Mouse (Mus musculus): ENCODE results near the gene Dot1l. TPM values are rescaled to one million over a fixed set of nuclear protein-coding genes. Genes with fewer than 3 reads are reported as not detected.

Dot1l gene
- total and polyA plus RNA-seq, 3 experiments: 8.7 to 118 (median 105) TPM

- ATAC-seq (ENCODE audit: extremely low read depth, insufficient number of reproducible peaks, low FRiP score, poor library complexity, severe bottlenecking) (peak; percentile 15; the same call in 1 of the 2 replicates), DNase-seq (ENCODE audit: low spot score) (peak; percentile 56)
- TF ChIP-seq TAL1 (conservative IDR thresholded peaks at IDR 0.05; ENCODE audit: low read depth, low read length) (no peak), GATA2 (IDR thresholded peaks at IDR 0.05; ENCODE audit: borderline replicate concordance, low read depth, low read length) (no peak), POLR2AphosphoS5 (IDR thresholded peaks at IDR 0.05; ENCODE audit: insufficient replicate concordance, low read depth, low read length) (no peak), CTCF (IDR thresholded peaks at IDR 0.05; ENCODE audit: low read depth, low read length) (no peak), GATA1 (IDR thresholded peaks at IDR 0.05; ENCODE audit: borderline replicate concordance, low read length) (no peak)
- Histone ChIP-seq H3K9me3 (replicated peaks) (no peaks in the 10 kb centered on the region), H3K27me3 (ENCODE audit: insufficient read depth, low read length) (no peaks in the 10 kb centered on the region), H3K4me3 (ENCODE audit: low read depth, low read length) (no peak overlapping the region), H3K36me3 (replicated peaks) (peaks cover 96% of the 10 kb centered on the region), H3K4me1 (ENCODE audit: insufficient read depth, low read depth, low read length) (peaks cover 65% of the 10 kb centered on the region)
Observed at GRCm38 (mm10) chr10:80763502-80763901, 8.5 kb downstream of the Dot1l start.

DNA sequence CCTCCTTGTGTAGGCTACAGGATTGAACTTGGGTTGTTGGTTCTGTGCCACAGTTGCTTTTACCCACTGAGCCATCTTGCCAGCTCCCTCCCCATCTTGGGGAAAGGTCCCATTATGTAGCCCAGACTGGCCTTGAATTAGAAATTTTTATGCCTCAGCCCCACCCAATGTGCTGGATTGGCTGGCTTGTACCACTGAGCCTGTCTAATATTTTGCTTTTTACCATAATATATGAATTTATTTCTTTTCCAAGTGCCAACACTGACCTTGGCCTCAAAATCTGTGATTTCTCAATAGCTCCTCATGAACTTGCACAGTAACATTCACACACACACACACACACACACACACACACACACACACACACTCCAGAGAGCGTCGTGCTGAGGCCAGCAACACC is 10.7 kb downstream of the Dot1l start:
- no peaks in the 10 kb centered on the region for H3K9me3 ChIP-seq (replicated peaks)
- peaks cover 94% of the 10 kb centered on the region for H3K36me3 ChIP-seq (replicated peaks)
- DNase-seq (ENCODE audit: low spot score) (no peak), ATAC-seq (ENCODE audit: extremely low read depth, insufficient number of reproducible peaks, low FRiP score, poor library complexity, severe bottlenecking) (no peak)
- H3K27me3 ChIP-seq (ENCODE audit: insufficient read depth, low read length): no peaks in the 10 kb centered on the region
- no peak overlapping the region for H3K4me3 ChIP-seq (ENCODE audit: low read depth, low read length)
- TF ChIP-seq POLR2AphosphoS5 (IDR thresholded peaks at IDR 0.05; ENCODE audit: insufficient replicate concordance, low read depth, low read length): no peak
- TF ChIP-seq TAL1 (conservative IDR thresholded peaks at IDR 0.05; ENCODE audit: low read depth, low read length): no peak
- no peak for TF ChIP-seq GATA1 (IDR thresholded peaks at IDR 0.05; ENCODE audit: borderline replicate concordance, low read length)
- no peak for TF ChIP-seq CTCF (IDR thresholded peaks at IDR 0.05; ENCODE audit: low read depth, low read length)
- no peak for TF ChIP-seq GATA2 (IDR thresholded peaks at IDR 0.05; ENCODE audit: borderline replicate concordance, low read depth, low read length)
- H3K4me1 ChIP-seq (ENCODE audit: insufficient read depth, low read depth, low read length): peaks cover 52% of the 10 kb centered on the region

- no peak overlapping the region for H3K4me3 ChIP-seq (ENCODE audit: low read depth, low read length)
- peaks cover 47% of the 10 kb centered on the region for H3K4me1 ChIP-seq (ENCODE audit: insufficient read depth, low read depth, low read length)
- ATAC-seq (ENCODE audit: extremely low read depth, insufficient number of reproducible peaks, low FRiP score, poor library complexity, severe bottlenecking) (no peak), DNase-seq (ENCODE audit: low spot score) (no peak)
- no peak for TF ChIP-seq TAL1 (conservative IDR thresholded peaks at IDR 0.05; ENCODE audit: low read depth, low read length)
- TF ChIP-seq GATA2 (IDR thresholded peaks at IDR 0.05; ENCODE audit: borderline replicate concordance, low read depth, low read length): no peak
- TF ChIP-seq CTCF (IDR thresholded peaks at IDR 0.05; ENCODE audit: low read depth, low read length): no peak
- no peak for TF ChIP-seq POLR2AphosphoS5 (IDR thresholded peaks at IDR 0.05; ENCODE audit: insufficient replicate concordance, low read depth, low read length)
- no peak for TF ChIP-seq GATA1 (IDR thresholded peaks at IDR 0.05; ENCODE audit: borderline replicate concordance, low read length)
- no peaks in the 10 kb centered on the region for H3K27me3 ChIP-seq (ENCODE audit: insufficient read depth, low read length)
- H3K9me3 ChIP-seq (replicated peaks): no peaks in the 10 kb centered on the region
- H3K36me3 ChIP-seq (replicated peaks): peaks cover 95% of the 10 kb centered on the region
Observed at GRCm38 (mm10) chr10:80766161-80766815, 11.3 kb downstream of the Dot1l start.

GRCm38 (mm10) chr10:80768365-80768764 is 13.4 kb downstream of the Dot1l start:
- TF ChIP-seq CTCF (IDR thresholded peaks at IDR 0.05; ENCODE audit: low read depth, low read length): no peak
- no peak for TF ChIP-seq GATA1 (IDR thresholded peaks at IDR 0.05; ENCODE audit: borderline replicate concordance, low read length)
- no peak for TF ChIP-seq TAL1 (conservative IDR thresholded peaks at IDR 0.05; ENCODE audit: low read depth, low read length)
- no peak for TF ChIP-seq GATA2 (IDR thresholded peaks at IDR 0.05; ENCODE audit: borderline replicate concordance, low read depth, low read length)
- no peak for TF ChIP-seq POLR2AphosphoS5 (IDR thresholded peaks at IDR 0.05; ENCODE audit: insufficient replicate concordance, low read depth, low read length)
- Histone ChIP-seq H3K9me3 (replicated peaks) (no peaks in the 10 kb centered on the region), H3K36me3 (replicated peaks) (peaks cover 96% of the 10 kb centered on the region), H3K4me3 (ENCODE audit: low read depth, low read length) (no peak overlapping the region), H3K27me3 (ENCODE audit: insufficient read depth, low read length) (no peaks in the 10 kb centered on the region), H3K4me1 (ENCODE audit: insufficient read depth, low read depth, low read length) (peaks cover 31% of the 10 kb centered on the region)
- ATAC-seq (ENCODE audit: extremely low read depth, insufficient number of reproducible peaks, low FRiP score, poor library complexity, severe bottlenecking) (no peak), DNase-seq (ENCODE audit: low spot score) (no peak)

GRCm38 (mm10) chr10:80773816-80774215 is 18.8 kb downstream of the Dot1l start:
- ATAC-seq (ENCODE audit: extremely low read depth, insufficient number of reproducible peaks, low FRiP score, poor library complexity, severe bottlenecking): no peak
- peaks cover 24% of the 10 kb centered on the region; the same call in 1 of the 2 replicates for H3K4me1 ChIP-seq (ENCODE audit: insufficient read depth, low read depth, low read length)
- no peak overlapping the region for H3K4me3 ChIP-seq (ENCODE audit: low read depth, low read length)
- peaks cover 98% of the 10 kb centered on the region for H3K36me3 ChIP-seq (replicated peaks)
- no peaks in the 10 kb centered on the region for H3K27me3 ChIP-seq (ENCODE audit: insufficient read depth, low read length)
- H3K9me3 ChIP-seq (replicated peaks): no peaks in the 10 kb centered on the region
- no peak for DNase-seq (ENCODE audit: low spot score)
- no peak for TF ChIP-seq POLR2AphosphoS5 (IDR thresholded peaks at IDR 0.05; ENCODE audit: insufficient replicate concordance, low read depth, low read length)
- TF ChIP-seq TAL1 (conservative IDR thresholded peaks at IDR 0.05; ENCODE audit: low read depth, low read length): no peak
- no peak for TF ChIP-seq GATA1 (IDR thresholded peaks at IDR 0.05; ENCODE audit: borderline replicate concordance, low read length)
- TF ChIP-seq CTCF (IDR thresholded peaks at IDR 0.05; ENCODE audit: low read depth, low read length): no peak
- no peak for TF ChIP-seq GATA2 (IDR thresholded peaks at IDR 0.05; ENCODE audit: borderline replicate concordance, low read depth, low read length)

GRCm38 (mm10) chr10:80774549-80774948 is 19.5 kb downstream of the Dot1l start:
- no peak for TF ChIP-seq POLR2AphosphoS5 (IDR thresholded peaks at IDR 0.05; ENCODE audit: insufficient replicate concordance, low read depth, low read length)
- peak; percentile 87 for TF ChIP-seq CTCF (IDR thresholded peaks at IDR 0.05; ENCODE audit: low read depth, low read length)
- H3K4me3 ChIP-seq (ENCODE audit: low read depth, low read length): no peak overlapping the region
- no peaks in the 10 kb centered on the region for H3K9me3 ChIP-seq (replicated peaks)
- H3K4me1 ChIP-seq (ENCODE audit: insufficient read depth, low read depth, low read length): peaks cover 20% of the 10 kb centered on the region; the same call in 1 of the 2 replicates
- H3K27me3 ChIP-seq (ENCODE audit: insufficient read depth, low read length): no peaks in the 10 kb centered on the region
- H3K36me3 ChIP-seq (replicated peaks): peaks cover 100% of the 10 kb centered on the region
- DNase-seq (ENCODE audit: low spot score) (no peak), ATAC-seq (ENCODE audit: extremely low read depth, insufficient number of reproducible peaks, low FRiP score, poor library complexity, severe bottlenecking) (no peak)

Measured in G1E (cell line).